Mouse (Mus musculus): ENCODE measurements around the gene Hdac9. TPM values are rescaled to one million over a fixed set of nuclear protein-coding genes. Genes with fewer than 3 reads are reported as not detected.

Gene Hdac9
- 3.4 and 4.2 TPM in 2 replicates for polyA plus RNA-seq (2016; fragmentation: Nextera tagmentation; extraction: Ambion mirVana)

DNA sequence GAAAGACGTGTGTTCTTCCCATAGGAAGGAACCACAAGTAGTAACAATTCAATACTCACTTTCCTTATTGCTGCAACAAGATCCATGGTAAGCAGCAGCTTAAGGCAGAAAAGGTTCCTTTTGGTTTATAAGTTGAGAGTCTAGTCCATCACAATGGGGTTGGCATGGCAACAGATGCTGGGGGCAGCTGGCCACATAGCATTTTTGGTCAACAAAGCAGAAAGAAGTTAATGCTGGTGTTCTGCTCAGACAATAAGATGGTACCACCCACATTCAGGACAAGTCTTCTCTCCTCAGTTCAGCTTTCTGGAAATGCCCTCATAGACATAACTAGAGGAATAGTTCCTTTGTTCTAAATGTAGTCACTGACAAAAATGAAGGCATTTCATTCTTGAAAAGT, at the start of gene Hdac9:
Hdac9 (minus strand) TSS at position 101 of the 400 bp plus-strand sequence.
- DNase-seq (ENCODE audit: low spot score) = no peak
- H3K4me1 ChIP-seq = no peaks in the 10 kb centered on the region
- no peaks in the 10 kb centered on the region for H3K36me3 ChIP-seq
- no peaks in the 10 kb centered on the region for H3K27me3 ChIP-seq (ENCODE audit: low read depth, poor library complexity, severe bottlenecking)
- no peaks in the 10 kb centered on the region for H3K9me3 ChIP-seq (replicated peaks)
- no peak within 1 kb of the TSS for H3K27ac ChIP-seq
- no peak within 1 kb of the TSS for H3K4me3 ChIP-seq
- WGBS = 75% methylated on average over 1 of the region's 1 CpGs

DNA sequence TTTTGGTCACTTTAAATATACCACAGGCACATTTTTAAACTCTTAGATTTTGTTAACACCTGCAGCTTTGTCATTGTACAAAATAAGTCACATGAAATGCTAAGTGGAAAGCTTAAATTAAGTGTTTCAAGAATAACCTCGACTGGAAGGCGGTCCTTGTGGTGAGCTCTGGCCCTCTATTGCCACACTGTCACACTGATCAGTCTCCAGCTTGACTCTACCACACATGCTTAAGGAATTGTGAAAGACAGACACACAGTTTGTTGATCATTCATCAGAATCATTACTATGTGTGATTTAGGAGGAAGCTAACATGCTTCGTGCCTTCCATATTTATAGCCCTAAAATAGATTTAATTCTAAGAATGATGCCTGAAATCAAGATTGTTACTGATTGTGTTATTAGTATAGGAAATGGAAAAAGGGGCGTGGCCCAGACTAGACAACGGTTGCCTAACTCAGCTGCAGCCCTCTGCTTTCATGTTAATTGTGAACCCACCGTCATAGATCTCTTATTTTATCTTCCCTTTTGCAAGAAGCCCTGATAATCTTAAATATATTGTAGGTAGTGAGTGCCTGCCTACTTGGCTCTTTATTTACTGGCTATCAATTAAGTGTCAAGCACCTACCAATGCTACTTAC, 32.3 kb upstream of the Hdac9 start:
- WGBS = 91% methylated on average over 6 of the region's 6 CpGs
- Histone ChIP-seq H3K4me3 (no peak overlapping the region), H3K9me3 (replicated peaks) (no peaks in the 10 kb centered on the region), H3K4me1 (no peaks in the 10 kb centered on the region), H3K27ac (no peak overlapping the region), H3K36me3 (no peaks in the 10 kb centered on the region), H3K27me3 (ENCODE audit: low read depth, poor library complexity, severe bottlenecking) (no peaks in the 10 kb centered on the region)
- DNase-seq (ENCODE audit: low spot score) = no peak

DNA sequence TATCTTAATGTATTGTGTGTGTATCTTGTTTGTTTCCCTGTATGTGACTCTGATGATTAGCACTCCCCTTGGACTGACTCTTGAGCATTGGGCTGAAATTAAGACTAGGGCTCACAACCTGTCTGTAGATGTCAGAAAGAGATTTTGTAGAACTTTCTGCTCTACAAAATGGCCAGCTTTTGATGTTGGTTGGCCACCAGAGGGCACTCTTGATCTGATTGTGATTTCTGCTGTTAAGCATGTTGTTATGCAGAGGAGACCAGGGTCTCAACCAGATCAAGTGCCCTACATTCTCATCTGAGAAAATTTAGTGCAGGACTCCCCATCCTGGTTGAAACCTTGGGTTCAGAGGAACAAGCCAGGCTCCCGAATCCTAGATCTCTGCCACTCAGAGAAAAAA, 21.0 kb upstream of the Hdac9 start:
- Histone ChIP-seq H3K27me3 (ENCODE audit: low read depth, poor library complexity, severe bottlenecking) (no peaks in the 10 kb centered on the region), H3K4me3 (no peak overlapping the region), H3K27ac (no peak overlapping the region), H3K9me3 (replicated peaks) (peaks cover 4% of the 10 kb centered on the region), H3K36me3 (no peaks in the 10 kb centered on the region), H3K4me1 (no peaks in the 10 kb centered on the region)
- WGBS = 96% methylated on average over 1 of the region's 1 CpGs
- DNase-seq (ENCODE audit: low spot score) = no peak

DNA sequence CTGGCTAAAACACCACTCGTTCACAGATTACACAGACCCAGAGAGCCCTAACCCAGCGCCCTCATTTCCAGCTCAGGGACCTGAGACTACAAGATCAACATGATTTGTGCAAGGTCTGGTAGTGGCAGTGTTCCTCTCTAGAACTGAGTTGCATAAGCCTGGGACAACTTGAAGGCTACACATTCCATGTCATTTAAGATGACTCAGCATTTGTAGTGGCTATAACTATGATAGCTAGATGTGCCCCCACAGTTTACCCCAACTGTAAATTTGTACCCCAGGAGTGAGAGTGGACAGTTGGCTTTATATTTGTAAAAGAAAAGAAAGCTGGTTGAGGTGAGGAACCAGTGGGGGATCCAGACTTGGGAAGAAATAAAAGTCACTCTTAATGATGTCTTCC, 8.9 kb downstream of the Hdac9 start:
- peaks cover 43% of the 10 kb centered on the region for H3K27me3 ChIP-seq (ENCODE audit: low read depth, poor library complexity, severe bottlenecking)

DNA sequence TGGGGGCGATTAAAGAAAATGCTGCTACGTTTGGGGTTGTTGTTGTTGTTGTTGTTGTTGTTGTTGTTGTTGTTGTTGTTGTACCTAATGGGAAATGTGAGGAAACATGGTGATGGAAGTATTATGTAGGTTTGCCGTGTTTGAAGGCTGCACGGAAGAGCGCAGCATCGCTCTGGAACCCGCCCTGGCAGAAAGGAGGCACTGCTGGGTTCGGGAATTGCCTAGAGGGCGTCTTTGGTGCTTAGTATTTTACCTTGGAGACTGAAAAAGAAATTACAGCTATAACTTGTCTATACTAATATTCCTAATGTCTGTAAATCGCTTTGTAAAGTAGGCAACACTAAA, 9.4 kb downstream of the Hdac9 start:
- peaks cover 14% of the 10 kb centered on the region for H3K4me1 ChIP-seq
- DNase-seq (ENCODE audit: low spot score) = no peak
- 2% methylated on average over 10 of the region's 10 CpGs for WGBS
- H3K9me3 ChIP-seq (replicated peaks) = no peaks in the 10 kb centered on the region
- H3K27me3 ChIP-seq (ENCODE audit: low read depth, poor library complexity, severe bottlenecking) = peaks cover 43% of the 10 kb centered on the region
- peak overlapping the region; percentile 85 for H3K4me3 ChIP-seq
- no peak overlapping the region for H3K27ac ChIP-seq
- no peaks in the 10 kb centered on the region for H3K36me3 ChIP-seq

More for the DNA sequence above, 8.9 kb downstream of the Hdac9 start:
- 70% methylated on average over 2 of the region's 2 CpGs for WGBS
- peaks cover 14% of the 10 kb centered on the region for H3K4me1 ChIP-seq
- H3K4me3 ChIP-seq = no peak overlapping the region
- no peak overlapping the region for H3K27ac ChIP-seq
- no peaks in the 10 kb centered on the region for H3K9me3 ChIP-seq (replicated peaks)
- DNase-seq (ENCODE audit: low spot score) = no peak
- H3K36me3 ChIP-seq = no peaks in the 10 kb centered on the region

DNA sequence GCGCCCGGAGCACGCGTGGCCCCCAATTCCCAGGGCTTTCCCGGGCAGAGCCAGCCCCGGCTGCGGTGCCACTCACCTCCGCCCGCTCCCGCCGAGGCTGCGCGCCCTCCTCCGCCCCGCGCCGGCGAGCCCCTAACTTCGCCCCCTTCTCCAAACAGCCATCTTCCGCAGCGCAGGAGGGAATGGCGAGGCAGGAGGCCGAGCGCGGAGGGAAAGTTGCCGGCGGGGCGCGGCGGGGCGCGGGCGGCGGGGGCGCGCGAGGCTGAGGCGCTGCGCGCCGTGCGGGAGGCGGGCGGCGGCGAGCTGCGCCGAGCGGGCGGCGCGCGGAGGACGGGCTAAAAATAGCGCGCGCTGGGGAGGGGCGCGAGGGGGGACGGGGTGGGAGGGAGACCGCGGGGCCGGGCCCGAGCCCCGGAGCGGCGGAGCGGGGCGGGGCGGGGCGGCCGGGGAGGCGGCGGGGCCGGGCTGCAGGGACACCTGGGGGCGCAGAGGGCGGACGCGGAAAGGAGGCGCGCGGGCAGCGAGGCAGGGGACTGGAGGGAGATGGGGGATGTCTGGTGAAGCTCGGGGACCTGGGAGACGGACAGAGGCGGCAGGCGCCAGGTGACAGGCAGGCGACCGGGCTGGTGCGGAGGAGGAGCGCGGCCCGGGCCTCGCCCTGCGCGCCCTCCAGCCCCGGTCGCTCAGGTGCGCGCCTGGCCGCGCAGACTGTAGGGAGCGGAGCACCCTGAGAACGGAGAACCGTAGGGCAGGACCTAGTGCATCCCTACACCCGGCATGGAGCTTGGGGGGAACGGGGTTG, 10.0 kb downstream of the Hdac9 start:
- Histone ChIP-seq H3K4me1 (peaks cover 14% of the 10 kb centered on the region), H3K36me3 (no peaks in the 10 kb centered on the region), H3K4me3 (peak overlapping the region; percentile 85), H3K27me3 (ENCODE audit: low read depth, poor library complexity, severe bottlenecking) (peaks cover 43% of the 10 kb centered on the region), H3K27ac (peak overlapping the region; percentile 81), H3K9me3 (replicated peaks) (no peaks in the 10 kb centered on the region)
- peak; percentile 65 for DNase-seq (ENCODE audit: low spot score)
- WGBS = under 1% methylated on average over 71 of the region's 107 CpGs

DNA sequence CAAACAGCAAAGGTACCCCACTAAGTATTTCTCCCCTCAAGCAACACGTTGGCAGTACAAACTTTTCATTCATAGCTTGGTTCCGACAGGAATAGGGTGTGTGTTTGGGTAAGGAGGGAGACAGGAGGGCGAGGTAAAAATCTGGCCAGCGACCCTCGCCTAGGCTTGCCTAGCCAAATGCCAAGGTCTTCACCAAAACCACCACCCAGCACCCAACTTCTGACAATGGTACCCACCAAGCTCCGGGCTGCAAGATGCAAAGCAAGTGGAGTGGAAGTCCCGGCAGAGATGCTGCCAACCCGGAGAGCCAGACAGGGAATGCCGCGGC, 10.6 kb downstream of the Hdac9 start:
- H3K4me3 ChIP-seq = peak overlapping the region; percentile 85
- WGBS = 2% methylated on average over 10 of the region's 10 CpGs
- H3K36me3 ChIP-seq = no peaks in the 10 kb centered on the region
- peaks cover 14% of the 10 kb centered on the region for H3K4me1 ChIP-seq
- peaks cover 43% of the 10 kb centered on the region for H3K27me3 ChIP-seq (ENCODE audit: low read depth, poor library complexity, severe bottlenecking)
- peak overlapping the region; percentile 81 for H3K27ac ChIP-seq
- no peaks in the 10 kb centered on the region for H3K9me3 ChIP-seq (replicated peaks)
- no peak for DNase-seq (ENCODE audit: low spot score)

DNA sequence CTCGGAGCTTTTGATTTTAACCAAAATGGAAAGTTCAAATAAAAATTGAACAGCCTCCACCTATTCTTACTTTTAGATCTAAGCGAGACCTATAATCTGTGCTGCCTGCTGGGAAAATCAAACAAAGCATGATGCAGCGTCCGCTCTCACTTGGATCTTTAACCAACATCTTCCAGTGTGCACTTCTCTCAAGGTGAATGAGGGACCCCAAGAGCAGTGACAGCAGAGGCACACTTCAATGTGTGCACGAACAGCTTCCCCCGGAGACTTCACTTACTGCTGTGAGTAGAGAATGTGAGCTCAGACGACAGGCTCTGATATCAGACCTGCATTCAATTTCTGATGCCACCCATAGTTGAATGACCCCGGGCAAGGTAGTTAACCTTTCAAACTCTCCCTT, 16.7 kb downstream of the Hdac9 start:
- Histone ChIP-seq H3K36me3 (no peaks in the 10 kb centered on the region), H3K27ac (no peak overlapping the region), H3K4me1 (no peaks in the 10 kb centered on the region), H3K27me3 (ENCODE audit: low read depth, poor library complexity, severe bottlenecking) (peaks cover 9% of the 10 kb centered on the region), H3K4me3 (no peak overlapping the region), H3K9me3 (replicated peaks) (no peaks in the 10 kb centered on the region)
- WGBS = 87% methylated on average over 8 of the region's 8 CpGs
- no peak for DNase-seq (ENCODE audit: low spot score)

DNA sequence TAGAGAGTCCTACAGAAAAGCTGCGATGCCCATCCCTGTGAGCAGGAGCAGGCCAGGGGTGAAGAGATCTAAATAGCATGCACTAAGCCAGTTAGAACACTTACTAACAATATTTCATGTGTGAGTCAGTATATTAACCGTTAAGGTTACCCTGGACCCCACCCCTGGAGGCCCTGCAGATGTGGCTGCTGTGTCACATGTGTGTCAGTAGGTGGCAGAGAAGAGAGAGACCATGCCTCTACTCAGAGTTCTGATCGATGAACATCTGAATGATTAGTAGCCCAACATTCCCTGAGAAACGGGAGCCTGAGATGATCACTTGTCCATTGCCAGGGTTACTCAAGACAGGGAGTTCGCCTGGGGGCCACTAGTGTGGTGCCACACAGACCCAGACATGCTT, 22.0 kb downstream of the Hdac9 start:
- H3K4me3 ChIP-seq = no peak overlapping the region
- no peak overlapping the region for H3K27ac ChIP-seq
- no peaks in the 10 kb centered on the region for H3K9me3 ChIP-seq (replicated peaks)
- DNase-seq (ENCODE audit: low spot score) = no peak
- no peaks in the 10 kb centered on the region for H3K36me3 ChIP-seq
- H3K4me1 ChIP-seq = no peaks in the 10 kb centered on the region
- H3K27me3 ChIP-seq (ENCODE audit: low read depth, poor library complexity, severe bottlenecking) = no peaks in the 10 kb centered on the region
- WGBS = 80% methylated on average over 5 of the region's 5 CpGs

DNA sequence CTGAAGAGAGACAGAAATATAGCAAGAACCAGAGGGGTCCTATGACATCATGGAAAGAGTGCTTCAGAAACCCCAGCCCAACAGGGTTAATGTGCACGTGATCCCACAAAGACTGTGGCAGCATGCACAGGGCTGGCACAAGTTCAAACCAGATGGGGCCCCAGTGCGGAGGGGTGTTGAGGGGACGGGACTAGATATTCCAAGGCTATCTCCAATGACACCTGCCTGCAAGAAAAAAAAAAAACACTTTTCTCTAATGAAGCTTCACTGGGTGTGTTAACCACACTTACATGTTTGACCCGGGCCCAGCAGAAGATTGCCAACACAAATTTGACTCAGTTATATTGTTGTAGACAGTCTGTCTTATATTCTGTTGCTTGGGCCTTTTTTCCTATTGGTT, 28.2 kb downstream of the Hdac9 start:
- no peak overlapping the region for H3K27ac ChIP-seq
- DNase-seq (ENCODE audit: low spot score) = no peak
- H3K9me3 ChIP-seq (replicated peaks) = no peaks in the 10 kb centered on the region
- no peaks in the 10 kb centered on the region for H3K36me3 ChIP-seq
- no peak overlapping the region for H3K4me3 ChIP-seq
- 90% methylated on average over 4 of the region's 4 CpGs for WGBS
- H3K27me3 ChIP-seq (ENCODE audit: low read depth, poor library complexity, severe bottlenecking) = no peaks in the 10 kb centered on the region
- H3K4me1 ChIP-seq = no peaks in the 10 kb centered on the region

DNA sequence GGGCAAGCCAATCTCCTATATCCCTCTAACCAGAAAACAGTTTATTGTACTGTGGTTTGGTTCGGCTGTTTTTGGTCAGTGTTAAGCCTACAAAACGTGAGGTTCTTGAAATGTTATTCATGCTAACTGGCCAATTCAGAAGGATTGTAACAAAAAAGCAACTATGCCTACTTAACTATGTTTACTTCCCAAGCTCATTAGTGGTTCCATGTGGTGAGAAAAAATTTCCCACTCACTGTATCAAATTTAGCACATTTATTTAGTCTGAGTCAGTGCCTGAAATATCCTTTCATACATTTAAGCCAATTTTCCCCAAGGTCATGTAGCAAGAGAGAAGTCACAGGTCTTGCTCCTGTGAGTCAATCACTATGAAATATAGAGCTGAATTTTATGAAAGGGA, 42.0 kb downstream of the Hdac9 start:
- H3K36me3 ChIP-seq = no peaks in the 10 kb centered on the region
- H3K27ac ChIP-seq = no peak overlapping the region
- no peak overlapping the region for H3K4me3 ChIP-seq
- H3K4me1 ChIP-seq = no peaks in the 10 kb centered on the region
- no peaks in the 10 kb centered on the region for H3K9me3 ChIP-seq (replicated peaks)
- H3K27me3 ChIP-seq (ENCODE audit: low read depth, poor library complexity, severe bottlenecking) = peaks cover 40% of the 10 kb centered on the region
- WGBS = 86% methylated on average over 2 of the region's 2 CpGs
- DNase-seq (ENCODE audit: low spot score) = no peak

DNA sequence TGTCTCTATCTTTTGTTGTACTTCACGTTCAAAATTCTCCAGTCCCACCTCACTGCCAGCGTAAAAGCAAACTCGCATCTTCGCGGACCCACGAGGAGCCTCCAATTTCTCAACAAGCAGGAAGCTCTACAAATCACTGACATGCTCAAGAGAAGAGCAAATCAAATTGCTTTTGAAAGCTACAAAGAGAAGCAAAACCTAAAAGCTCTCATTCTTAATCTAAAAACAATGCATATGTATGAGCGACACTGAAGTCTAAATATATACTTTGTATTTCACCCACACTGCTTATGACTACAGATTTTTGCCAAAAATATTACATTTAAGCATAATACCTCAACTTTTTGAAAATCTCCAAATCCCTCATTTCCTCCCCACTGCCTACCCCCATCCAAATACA, 45.9 kb downstream of the Hdac9 start:
- Histone ChIP-seq H3K9me3 (replicated peaks) (no peaks in the 10 kb centered on the region), H3K4me1 (peaks cover 4% of the 10 kb centered on the region; the same call in 1 of the 2 replicates), H3K27me3 (ENCODE audit: low read depth, poor library complexity, severe bottlenecking) (peaks cover 68% of the 10 kb centered on the region), H3K36me3 (no peaks in the 10 kb centered on the region), H3K27ac (no peak overlapping the region), H3K4me3 (no peak overlapping the region)
- no peak for DNase-seq (ENCODE audit: low spot score)
- 79% methylated on average over 7 of the region's 7 CpGs for WGBS

DNA sequence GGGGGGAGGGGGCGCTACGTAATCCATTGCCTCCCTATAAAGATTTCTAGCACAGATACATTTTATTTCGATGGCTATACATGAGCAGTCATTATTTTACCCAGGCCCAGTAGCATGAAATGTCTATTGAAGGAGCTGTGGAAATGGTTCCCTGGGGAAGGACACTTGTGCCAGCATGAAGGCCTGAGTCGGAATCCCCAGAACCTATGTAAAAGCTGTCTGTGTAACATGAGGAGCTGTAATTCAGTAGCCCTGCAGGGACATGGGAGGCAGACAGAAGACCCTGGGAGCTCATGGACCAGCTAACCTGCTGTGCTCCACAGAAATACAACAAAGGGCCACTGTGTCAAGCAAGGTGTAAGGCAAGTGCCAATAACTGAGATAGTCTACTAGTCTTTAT, 75.7 kb downstream of the Hdac9 start:
- Histone ChIP-seq H3K27me3 (ENCODE audit: low read depth, poor library complexity, severe bottlenecking) (no peaks in the 10 kb centered on the region), H3K4me1 (peaks cover 9% of the 10 kb centered on the region; the same call in 1 of the 2 replicates), H3K36me3 (no peaks in the 10 kb centered on the region), H3K9me3 (replicated peaks) (no peaks in the 10 kb centered on the region), H3K27ac (no peak overlapping the region), H3K4me3 (no peak overlapping the region)
- no peak for DNase-seq (ENCODE audit: low spot score)
- 90% methylated on average over 4 of the region's 4 CpGs for WGBS

Measured in limb, embryonic 10.5 days (tissue).